8 mouse cellular contexts compared by ENCODE assay signal in the genomic region with DNA sequence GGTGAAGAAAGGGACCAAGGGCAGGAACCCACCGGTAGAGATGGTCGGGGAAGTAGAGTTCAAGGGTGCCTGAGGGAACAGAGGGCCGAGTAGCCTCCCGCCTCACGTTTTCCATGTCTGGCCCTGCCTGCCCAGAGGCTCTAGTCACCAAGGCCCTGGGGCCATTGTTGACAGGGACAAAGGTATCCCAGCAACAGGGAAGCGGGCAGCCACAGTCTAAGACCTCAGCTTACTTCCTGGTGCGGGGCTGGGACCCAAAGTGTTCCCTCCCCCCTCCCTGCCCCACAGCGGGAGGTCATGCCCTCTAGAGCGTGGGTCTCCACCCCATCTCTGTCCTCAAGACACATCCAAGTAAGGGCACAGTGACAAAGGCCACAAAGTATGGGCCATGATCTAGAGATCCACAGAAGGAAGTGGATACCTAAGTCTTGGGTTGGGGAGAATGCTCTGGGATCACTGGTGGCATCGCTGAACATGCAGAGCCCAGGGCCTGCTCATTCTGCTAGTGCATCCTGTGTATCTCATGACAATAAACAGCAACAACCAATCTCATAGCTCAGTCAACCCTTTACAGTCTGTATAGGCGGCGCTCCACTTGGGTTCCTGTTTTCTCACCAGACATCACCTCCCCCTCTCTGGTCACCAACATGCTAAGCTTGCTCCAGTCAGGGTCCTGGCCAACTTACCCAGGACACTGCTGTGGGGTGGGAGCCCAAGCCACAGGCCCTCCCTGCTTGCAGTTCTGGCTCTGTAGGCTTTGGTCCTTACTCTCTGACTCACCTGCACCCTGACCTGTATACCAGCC. TPM values are rescaled to one million over a fixed set of nuclear protein-coding genes. Genes with fewer than 3 reads are reported as not detected.
DNase-seq lines count a peak whose midpoint lies in the region; ATAC-seq and TF ChIP-seq lines count a peak whose summit lies in the region.

A gene (minus strand): TSS at position 145 of the 805 bp plus-strand sequence.

- no peaks in the 10 kb centered on the region for H3K9me3 ChIP-seq in hindbrain, embryonic 12.5 days (replicated peaks)
- H3K9me3 ChIP-seq in megakaryocyte, embryonic 14.5 days, result no peaks in the 10 kb centered on the region

- no peaks in the 10 kb centered on the region for H3K79me2 ChIP-seq in heart, adult 2 months (replicated peaks; ENCODE audit: control insufficient read depth, insufficient read depth, low read length)

- no peak for TF ChIP-seq CTCF in heart, adult 2 months (IDR thresholded peaks at IDR 0.05)
- TF ChIP-seq CTCF in bone marrow macrophage, adult 2 months (IDR thresholded peaks at IDR 0.05; ENCODE audit: low read depth, low read length), result no peak

- intact Hi-C loops in heart, adult 2 months (cut with DNase I), result no loop called here

- TF ChIP-seq POLR2A in heart, adult 2 months (IDR thresholded peaks at IDR 0.05; ENCODE audit: insufficient read depth, low read depth, low read length), result no peak
- TF ChIP-seq POLR2A in bone marrow macrophage, adult 2 months (IDR thresholded peaks at IDR 0.05; ENCODE audit: borderline replicate concordance, low read depth, low read length), result no peak

- H3K4me3 ChIP-seq in heart, adult 2 months, result peak within 1 kb of the TSS; percentile 27; the same call in 1 of the 2 replicates
- H3K4me3 ChIP-seq in bone marrow macrophage, adult 2 months (ENCODE audit: insufficient read depth, low read length), result no peak within 1 kb of the TSS
- peak within 1 kb of the TSS; percentile 29 for H3K4me3 ChIP-seq in hindbrain, embryonic 12.5 days
- peak within 1 kb of the TSS; percentile 4 for H3K4me3 ChIP-seq in megakaryocyte, embryonic 14.5 days (replicated peaks)

- H3K9ac ChIP-seq in heart, adult 2 months (ENCODE audit: low read depth, low read length), result peak within 1 kb of the TSS; percentile 25
- H3K9ac ChIP-seq in hindbrain, embryonic 12.5 days, result peak within 1 kb of the TSS; percentile 10

- WGBS in heart, adult 2 months, result 48% methylated on average over 12 of the region's 12 CpGs
- WGBS in hindbrain, embryonic 12.5 days, result 16% methylated on average over 12 of the region's 12 CpGs

- H3K27ac ChIP-seq in heart, adult 2 months, result no peak within 1 kb of the TSS
- peak within 1 kb of the TSS; percentile 37 for H3K27ac ChIP-seq in bone marrow macrophage, adult 2 months (ENCODE audit: insufficient read depth, low read depth, low read length)
- H3K27ac ChIP-seq in hindbrain, embryonic 12.5 days, result peak within 1 kb of the TSS; percentile 40

- no peak for TF ChIP-seq EP300 in heart, adult 2 months (IDR thresholded peaks at IDR 0.05; ENCODE audit: insufficient read depth, low read depth, low read length)

- peaks cover 7% of the 10 kb centered on the region for H3K4me1 ChIP-seq in heart, adult 2 months (ENCODE audit: control insufficient read depth, insufficient read depth, low read length)
- peaks cover 28% of the 10 kb centered on the region for H3K4me1 ChIP-seq in bone marrow macrophage, adult 2 months (ENCODE audit: control insufficient read depth, insufficient read depth, low read length)
- H3K4me1 ChIP-seq in hindbrain, embryonic 12.5 days, result peaks cover 44% of the 10 kb centered on the region
- peaks cover 81% of the 10 kb centered on the region for H3K4me1 ChIP-seq in megakaryocyte, embryonic 14.5 days

- peak within 1 kb of the TSS; percentile 56 for H3K4me2 ChIP-seq in hindbrain, embryonic 12.5 days (replicated peaks)

- no peaks in the 10 kb centered on the region for H3K27me3 ChIP-seq in heart, adult 2 months (ENCODE audit: control insufficient read depth, insufficient read depth, low read length)
- peaks cover 33% of the 10 kb centered on the region for H3K27me3 ChIP-seq in hindbrain, embryonic 12.5 days
- no peaks in the 10 kb centered on the region for H3K27me3 ChIP-seq in megakaryocyte, embryonic 14.5 days (replicated peaks)

- peak; percentile 38 for ATAC-seq in hindbrain, embryonic 12.5 days (ENCODE audit: low FRiP score)

- DNase-seq in heart, adult 2 months, result peak in 1 of 2 experiments; percentile 30
- DNase-seq in heart, adult 8-10 months (ENCODE audit: low spot score), result no peak
- DNase-seq in ovary, postnatal 10 days (ENCODE audit: low spot score), result no peak
- DNase-seq in gastrocnemius, adult 18-20 months (ENCODE audit: low spot score), result no peak
- DNase-seq in cerebellum, adult 8-10 months, result no peak

- H3K36me3 ChIP-seq in heart, adult 2 months (ENCODE audit: control insufficient read depth, insufficient read depth, low read length), result no peaks in the 10 kb centered on the region
- peaks cover 48% of the 10 kb centered on the region for H3K36me3 ChIP-seq in hindbrain, embryonic 12.5 days
- peaks cover 100% of the 10 kb centered on the region for H3K36me3 ChIP-seq in megakaryocyte, embryonic 14.5 days (replicated peaks; ENCODE audit: low read length)

RNA-seq across cellular contexts. Expression of the gene that starts here (rescaled TPM):
- 1 to 10 TPM in 1 of 2 experiments, under 1 TPM in 1; 0.64 to 1.1 TPM for total RNA-seq in heart, adult 2 months (2021)
- 0.32 and 1.2 TPM in 2 replicates for polyA plus RNA-seq in heart, adult 2 months (2012; rRNA removed)
- total RNA-seq in heart, adult 8-10 months (2022), result under 1 TPM in 2 of 4 experiments, not detected in 2; 0.29 to 0.66 TPM
- polyA plus RNA-seq in bone marrow macrophage, adult 2 months (2012; ENCODE audit: insufficient read depth, insufficient read length, missing spikeins), result not detected in 2 replicates
- 0.52 and 0.88 TPM in 2 replicates for polyA plus RNA-seq in hindbrain, embryonic 12.5 days (2016; fragmentation: Nextera tagmentation; extraction: Ambion mirVana)
- polyA plus RNA-seq in megakaryocyte, embryonic 14.5 days (2012; ENCODE audit: insufficient read depth, low replicate concordance), result 30.6 and 109 TPM in 2 replicates
- total RNA-seq in gastrocnemius, adult 18-20 months (2021), result under 1 TPM; 0.23 to 0.66 TPM

Comparison
In these comparisons a context has a peak if more than half of its experiments do, and no peak if none do; other contexts are left out.
1. RNA of the gene that starts here (polyA plus RNA-seq): 30.6 to 109 TPM in megakaryocyte, embryonic 14.5 days; 0.32 to 1.2 TPM in heart, adult 2 months, 0.52 to 0.88 TPM in hindbrain, embryonic 12.5 days and not detected in bone marrow macrophage, adult 2 months; every median in the first group is over 10 times any median in the second.
2. Peak in ATAC-seq, H3K4me3 ChIP-seq, H3K27ac ChIP-seq, H3K9ac ChIP-seq and H3K4me2 ChIP-seq in hindbrain, embryonic 12.5 days; RNA of the gene not detected or under 1 TPM.